Mouse (Mus musculus) stomach, postnatal 0 days (tissue): ENCODE measurements around the gene Gm8180.
"Not testable (repeated sequence)": the region's sequence is repeated elsewhere in the genome, so short reads cannot be mapped to it uniquely, and the experiment has no call there.

Source experiments
- CTCF ChIP-seq: IDR thresholded peaks from 2 replicates; pipeline ENCODE4 v1.5.1; 2016; ENCODE audit warnings: antibody characterized with exemption, low read depth, mild to moderate bottlenecking, moderate library complexity
- EP300 ChIP-seq: optimal IDR thresholded peaks from 2 replicates; pipeline ENCODE3; 2016; ENCODE audit warnings: antibody characterized with exemption

DNA sequence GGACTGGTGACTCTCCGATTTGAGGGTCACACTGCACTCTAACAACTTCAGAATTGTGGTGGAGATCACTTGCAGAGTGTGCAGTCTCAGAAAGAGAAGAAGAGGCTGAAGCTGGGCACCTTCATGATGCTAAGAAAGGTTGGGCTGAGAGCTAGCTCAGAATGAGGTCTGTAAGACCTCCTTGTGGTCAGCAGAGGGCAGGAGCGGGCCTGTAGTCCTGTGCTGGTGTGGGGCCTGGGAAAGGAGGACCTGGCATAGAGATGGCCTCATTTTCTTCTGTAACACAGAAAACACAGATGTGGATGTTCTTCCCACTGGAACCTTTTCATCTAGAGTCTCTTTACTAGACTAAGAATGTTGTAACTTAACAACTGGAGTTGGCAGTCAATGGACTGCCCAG is 37.3 kb upstream of the Gm8180 start:
- not testable (repeated sequence) for TF ChIP-seq CTCF, EP300
